Mouse (Mus musculus) myocyte (in vitro differentiated cells): Measurements from ENCODE around the gene Mmp9. TPM values are rescaled to one million over a fixed set of nuclear protein-coding genes. Genes with fewer than 3 reads are reported as not detected.
A peak's percentile ranks its signal among the peaks of the same experiment; 100 is the strongest.

Experiments used
- H3K27me3 ChIP-seq: one replicate; pipeline ENCODE4 v1.6.1; 2011; ENCODE audit not compliant: control insufficient read depth, insufficient read depth, insufficient read length
- H3K36me3 ChIP-seq: one replicate; pipeline ENCODE4 v1.6.1; 2011; ENCODE audit not compliant: control insufficient read depth, insufficient read depth
- H3K4me2 ChIP-seq: one replicate; pipeline ENCODE4 v1.6.1; 2011; ENCODE audit warnings: low read depth, control low read depth
- H3K4me3 ChIP-seq: one replicate; pipeline ENCODE4 v1.5.1; 2011; ENCODE audit warnings: mild to moderate bottlenecking, control low read depth, moderate library complexity
- H3K79me2 ChIP-seq: one replicate; pipeline ENCODE4 v1.6.1; 2011; ENCODE audit not compliant: control insufficient read depth, insufficient read depth
- H3ac ChIP-seq: one replicate; pipeline ENCODE4 v1.6.1; 2011; ENCODE audit not compliant: control insufficient read depth, insufficient read length
- CEBPB ChIP-seq: IDR thresholded peaks from 2 replicates; pipeline ENCODE4 v1.6.1; 2011; ENCODE audit warnings: mild to moderate bottlenecking, moderate library complexity; ENCODE audit not compliant: poor library complexity, insufficient read depth, severe bottlenecking
- E2F4 ChIP-seq: IDR thresholded peaks from one replicate; pipeline ENCODE4 v1.6.1; 2011; ENCODE audit warnings: mild to moderate bottlenecking, control low read depth, moderate library complexity; ENCODE audit not compliant: insufficient read depth
- MAX ChIP-seq: IDR thresholded peaks from one replicate; pipeline ENCODE4 v1.6.1; 2011; ENCODE audit warnings: low read depth, mild to moderate bottlenecking, control low read depth
- MYOD1 ChIP-seq, 3 experiments: IDR thresholded peaks; one replicate each; pipeline ENCODE4 v1.6.1; 2011; ENCODE audit warnings: control low read depth in 2 of 3, low read depth in 2 of 3, mild to moderate bottlenecking in 2 of 3, moderate library complexity in 1 of 3; ENCODE audit not compliant: insufficient read length in 2 of 3, control insufficient read depth in 1 of 3
- MYOG ChIP-seq, 3 experiments: IDR thresholded peaks; one replicate each; pipeline ENCODE4 v1.6.1; 2011; ENCODE audit warnings: control low read depth in 2 of 3, low read depth in 2 of 3, mild to moderate bottlenecking in 2 of 3; ENCODE audit not compliant: insufficient read length in 2 of 3, control insufficient read depth in 1 of 3, insufficient read depth in 1 of 3
- POLR2A ChIP-seq: IDR thresholded peaks from one replicate; pipeline ENCODE4 v1.6.1; 2011; ENCODE audit warnings: low read depth, mild to moderate bottlenecking, control low read depth, moderate library complexity; ENCODE audit not compliant: insufficient read length
- POLR2AphosphoS2 ChIP-seq: IDR thresholded peaks from one replicate; pipeline ENCODE4 v1.6.1; 2011; ENCODE audit warnings: low read depth, control low read depth; ENCODE audit not compliant: insufficient read length
- REST ChIP-seq: IDR thresholded peaks from one replicate; pipeline ENCODE4 v1.6.1; 2011; ENCODE audit warnings: mild to moderate bottlenecking, control low read depth, moderate library complexity; ENCODE audit not compliant: insufficient read depth, insufficient read length
- SRF ChIP-seq: IDR thresholded peaks from one replicate; pipeline ENCODE4 v1.6.1; 2011; ENCODE audit warnings: low read depth; ENCODE audit not compliant: control insufficient read depth, insufficient read length
- TCF12 ChIP-seq: IDR thresholded peaks from one replicate; pipeline ENCODE4 v1.6.1; 2011; ENCODE audit warnings: mild to moderate bottlenecking, control low read depth; ENCODE audit not compliant: poor library complexity, insufficient read depth, severe bottlenecking
- TCF3 ChIP-seq: IDR thresholded peaks from one replicate; pipeline ENCODE4 v1.6.1; 2011; ENCODE audit warnings: low read depth, control low read depth; ENCODE audit not compliant: insufficient read length
- USF1 ChIP-seq: IDR thresholded peaks from one replicate; pipeline ENCODE4 v1.6.1; 2011; ENCODE audit warnings: low read depth, mild to moderate bottlenecking, control low read depth, moderate library complexity
- polyA plus RNA-seq: library from polyadenylated mRNA; unstranded; fragments of >200 nt; fragmentation: generic; extraction: Trizol; gene quantifications from one replicate; pipeline ENCODE4 v1.2.1, GENCODE M21; 2012; ENCODE audit warnings: missing spikeins

Gene Mmp9
- polyA plus RNA-seq, 1 experiment = 1.7 TPM

- TF ChIP-seq TCF3 (no peak), CEBPB (no peak), MYOG (IDR thresholded peaks at IDR 0.05; ENCODE audit: control insufficient read depth in 1 of 3, insufficient read depth in 1 of 3, insufficient read length in 2 of 3, low read depth in 2 of 3) (no peak), REST (no peak), USF1 (no peak), TCF12 (no peak)
- Histone ChIP-seq H3K36me3 (no peaks in the 10 kb centered on the region), H3K79me2 (no peaks in the 10 kb centered on the region), H3K27me3 (peaks cover 22% of the 10 kb centered on the region), H3ac (no peak overlapping the region), H3K4me3 (no peak overlapping the region), H3K4me2 (no peak overlapping the region)
These were observed 54.3 kb downstream of the Mmp9 start for GRCm38 (mm10) chr2:164994659-164995428.

GRCm38 (mm10) chr2:164995976-164996375 is 55.4 kb downstream of the Mmp9 start:
- H3ac ChIP-seq = no peak overlapping the region
- TF ChIP-seq MYOG (IDR thresholded peaks at IDR 0.05; ENCODE audit: control insufficient read depth in 1 of 3, insufficient read depth in 1 of 3, insufficient read length in 2 of 3, low read depth in 2 of 3) = no peak
- TF ChIP-seq MYOD1 (IDR thresholded peaks at IDR 0.05; ENCODE audit: control insufficient read depth in 1 of 3, insufficient read length in 2 of 3, low read depth in 2 of 3) = no peak
- no peak for TF ChIP-seq POLR2A
- no peak for TF ChIP-seq CEBPB
- no peak for TF ChIP-seq E2F4
- TF ChIP-seq MAX = no peak
- TF ChIP-seq SRF = no peak
- no peak for TF ChIP-seq POLR2AphosphoS2
- no peak for TF ChIP-seq TCF3
- H3K27me3 ChIP-seq = peaks cover 11% of the 10 kb centered on the region
- H3K36me3 ChIP-seq = no peaks in the 10 kb centered on the region
- H3K79me2 ChIP-seq = no peaks in the 10 kb centered on the region
- no peak overlapping the region for H3K4me2 ChIP-seq
- no peak overlapping the region for H3K4me3 ChIP-seq

DNA sequence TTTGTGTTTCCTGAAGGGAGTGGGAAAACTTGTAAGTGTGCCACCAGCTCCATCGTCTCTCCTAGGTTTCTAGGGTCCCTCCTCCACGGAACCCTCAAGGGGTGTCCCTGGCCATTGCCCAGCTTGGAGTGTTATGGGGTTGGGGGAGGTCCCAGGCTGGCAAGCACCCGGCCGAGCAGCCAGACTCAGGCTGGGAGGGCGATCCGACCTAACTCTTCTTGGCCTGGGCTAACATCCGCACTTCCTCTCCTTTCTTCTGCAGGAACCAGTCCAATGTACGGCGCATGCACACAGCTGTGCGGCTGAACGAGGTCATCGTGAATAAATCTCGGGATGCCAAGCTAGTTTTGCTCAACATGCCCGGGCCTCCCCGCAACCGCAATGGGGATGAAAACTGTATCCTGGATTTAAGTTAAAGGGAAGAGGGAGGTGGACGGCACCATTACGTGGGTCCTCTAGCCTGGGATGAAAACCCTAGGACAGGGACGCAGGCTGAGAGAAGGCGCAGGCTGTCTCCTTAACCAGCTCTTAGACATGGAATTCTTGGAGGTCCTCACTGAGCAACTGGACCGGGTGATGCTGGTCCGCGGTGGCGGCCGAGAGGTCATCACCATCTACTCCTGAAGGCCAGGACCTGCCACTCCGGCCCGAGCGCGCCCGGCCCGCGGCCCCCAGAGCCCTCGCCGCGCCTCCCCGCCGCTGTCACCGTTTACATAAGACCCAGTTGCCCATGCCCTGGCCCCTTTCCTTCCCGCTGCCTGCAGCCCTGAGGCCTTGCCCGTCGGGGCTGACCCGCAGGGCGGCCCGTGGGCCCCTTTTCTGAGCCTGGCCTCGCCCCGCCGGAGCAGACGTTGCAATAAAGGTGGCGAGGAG is 56.5 kb downstream of the Mmp9 start:
- Histone ChIP-seq H3K79me2 (no peaks in the 10 kb centered on the region), H3ac (no peak overlapping the region), H3K36me3 (no peaks in the 10 kb centered on the region), H3K4me2 (no peak overlapping the region), H3K4me3 (no peak overlapping the region), H3K27me3 (no peaks in the 10 kb centered on the region)
- TF ChIP-seq MYOD1 (IDR thresholded peaks at IDR 0.05; ENCODE audit: control insufficient read depth in 1 of 3, insufficient read length in 2 of 3, low read depth in 2 of 3) (no peak), POLR2AphosphoS2 (no peak), TCF12 (no peak), CEBPB (no peak), REST (no peak), E2F4 (no peak), SRF (no peak), MYOG (IDR thresholded peaks at IDR 0.05; ENCODE audit: control insufficient read depth in 1 of 3, insufficient read depth in 1 of 3, insufficient read length in 2 of 3, low read depth in 2 of 3) (no peak), MAX (no peak), TCF3 (no peak), USF1 (no peak), POLR2A (no peak)

DNA sequence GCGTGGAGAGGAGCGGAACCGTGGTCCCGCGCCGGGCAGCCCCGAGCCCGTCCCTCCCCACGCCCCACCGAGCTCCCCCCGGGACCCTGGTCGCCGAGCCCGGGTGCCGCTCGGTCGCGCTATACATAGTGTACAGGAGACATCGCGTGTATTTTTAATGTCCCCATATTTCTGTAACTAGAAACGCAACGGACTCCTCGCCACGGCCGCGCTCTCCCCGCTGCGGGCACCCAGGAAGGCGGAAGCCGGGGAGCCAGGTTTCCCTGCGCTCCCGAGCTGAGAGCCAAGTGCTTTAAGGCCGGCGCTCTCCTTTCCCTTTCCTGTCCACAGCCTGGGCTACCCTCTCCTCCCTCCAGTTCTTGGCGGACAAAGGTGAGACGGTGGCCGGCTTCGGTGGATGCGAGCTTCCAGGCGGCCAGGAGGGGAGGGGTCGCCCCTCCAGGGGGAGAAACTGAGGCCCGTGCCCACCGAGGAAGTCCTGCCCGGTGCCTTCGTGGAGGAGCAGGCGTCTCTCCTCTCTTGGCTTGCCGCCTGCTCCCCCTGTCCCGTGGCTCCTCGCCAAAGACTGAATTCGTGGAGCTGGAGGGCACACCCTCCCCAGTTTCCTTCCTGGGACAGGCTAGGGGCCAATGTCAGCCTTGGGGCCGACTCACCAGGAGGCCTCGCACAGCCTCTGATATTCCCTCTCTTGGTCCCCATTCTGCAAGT is 57.3 kb downstream of the Mmp9 start:
- H3K79me2 ChIP-seq = no peaks in the 10 kb centered on the region
- no peaks in the 10 kb centered on the region for H3K36me3 ChIP-seq
- no peak overlapping the region for H3K4me3 ChIP-seq
- H3K27me3 ChIP-seq = no peaks in the 10 kb centered on the region
- no peak overlapping the region for H3K4me2 ChIP-seq
- peak; percentile 7 for TF ChIP-seq POLR2AphosphoS2
- TF ChIP-seq POLR2A = no peak
- H3ac ChIP-seq = no peak overlapping the region

GRCm38 (mm10) chr2:165001958-165002357 is 61.4 kb downstream of the Mmp9 start:
- TF ChIP-seq POLR2AphosphoS2 (no peak), REST (no peak), POLR2A (no peak)
- no peaks in the 10 kb centered on the region for H3K27me3 ChIP-seq
- no peak overlapping the region for H3K4me2 ChIP-seq
- no peaks in the 10 kb centered on the region for H3K79me2 ChIP-seq
- H3K36me3 ChIP-seq = peaks cover 31% of the 10 kb centered on the region
- no peak overlapping the region for H3ac ChIP-seq
- no peak overlapping the region for H3K4me3 ChIP-seq
